In genomic region chr9:9882779-9883383, GRCm38 (mm10) we compare ENCODE assay signal across 10 mouse cellular contexts.
DNase-seq lines count a peak whose midpoint lies in the region; ATAC-seq and TF ChIP-seq lines count a peak whose summit lies in the region.
"Had no signal": no experiment of that assay in that cellular context is flagged by ENCODE, and none has a peak within 500 bp of the region (broad histone marks: within the 10 kb centered on the region; RNA-seq: fewer than 3 reads in every experiment).

No protein-coding gene starts in this region.

- no peak overlapping the region for H3K9ac ChIP-seq in intestine, postnatal 0 days (ENCODE audit: low read depth, low read length)
- H3K9ac ChIP-seq in midbrain, embryonic 13.5 days (replicated peaks) = no peak overlapping the region
- H3K9ac ChIP-seq: midbrain, embryonic 12.5 days had no signal

- no peaks in the 10 kb centered on the region for H3K9me3 ChIP-seq in intestine, postnatal 0 days (ENCODE audit: control insufficient read depth)
- H3K9me3 ChIP-seq in midbrain, embryonic 13.5 days = no peaks in the 10 kb centered on the region
- H3K9me3 ChIP-seq: midbrain, embryonic 12.5 days had no signal

- no peak overlapping the region for H3K4me3 ChIP-seq in intestine, postnatal 0 days (ENCODE audit: low read depth, low read length)
- no peak overlapping the region for H3K4me3 ChIP-seq in midbrain, embryonic 13.5 days (replicated peaks)
- H3K4me3 ChIP-seq: midbrain, embryonic 12.5 days had no signal

- H3K4me1 ChIP-seq in intestine, postnatal 0 days (replicated peaks; ENCODE audit: control insufficient read depth, insufficient read depth, low read length) = no peaks in the 10 kb centered on the region
- no peaks in the 10 kb centered on the region for H3K4me1 ChIP-seq in midbrain, embryonic 13.5 days (replicated peaks)
- H3K4me1 ChIP-seq: midbrain, embryonic 12.5 days had no signal

- H3K27ac ChIP-seq in intestine, postnatal 0 days (ENCODE audit: low read depth, low read length) = no peak overlapping the region
- H3K27ac ChIP-seq in midbrain, embryonic 13.5 days = no peak overlapping the region
- H3K27ac ChIP-seq: midbrain, embryonic 12.5 days had no signal

- H3K4me2 ChIP-seq in intestine, postnatal 0 days (replicated peaks; ENCODE audit: low read depth) = no peak overlapping the region
- no peak overlapping the region for H3K4me2 ChIP-seq in midbrain, embryonic 13.5 days (replicated peaks)
- H3K4me2 ChIP-seq: midbrain, embryonic 12.5 days had no signal

- DNase-seq in Muller cell, postnatal 12 days (ENCODE audit: inconsistent ontology term) = peak; percentile 75
- peak; percentile 5 for DNase-seq in adipocyte (ENCODE audit: low spot score)
- DNase-seq in fat pad, adult 2 months (ENCODE audit: extremely low read depth, low read depth, low spot score) = peak; percentile 85
- DNase-seq in kidney, adult 9 months = peak; percentile 90
- DNase-seq in frontal cortex, postnatal 10 days (ENCODE audit: low spot score in 2 of 2) = no peak
- no peak for DNase-seq in natural killer cell, adult 2 months (ENCODE audit: low spot score in 2 of 2)

- no peak for TF ChIP-seq CTCF in intestine, postnatal 0 days (IDR thresholded peaks at IDR 0.05; ENCODE audit: low read depth)

- 67% methylated on average over 8 of the region's 8 CpGs for WGBS in intestine, postnatal 0 days
- 76% methylated on average over 8 of the region's 8 CpGs for WGBS in midbrain, embryonic 13.5 days

- no peaks in the 10 kb centered on the region for H3K36me3 ChIP-seq in intestine, postnatal 0 days (ENCODE audit: control insufficient read depth, insufficient read depth)
- H3K36me3 ChIP-seq in midbrain, embryonic 13.5 days = no peaks in the 10 kb centered on the region
- H3K36me3 ChIP-seq: midbrain, embryonic 12.5 days had no signal

- H3K27me3 ChIP-seq in intestine, postnatal 0 days (replicated peaks; ENCODE audit: control insufficient read depth, insufficient read depth, low read length) = no peaks in the 10 kb centered on the region
- H3K27me3 ChIP-seq in midbrain, embryonic 13.5 days = no peaks in the 10 kb centered on the region
- H3K27me3 ChIP-seq: midbrain, embryonic 12.5 days; Patski had no signal

- no peak for ATAC-seq in intestine, postnatal 0 days
- ATAC-seq in midbrain, embryonic 13.5 days = no peak
- ATAC-seq: Patski had no signal

Comparison
In these comparisons a context has a peak if more than half of its experiments do, and no peak if none do; other contexts are left out.
1. DNase-seq: peak in Muller cell, postnatal 12 days (single experiment), adipocyte (single experiment), fat pad, adult 2 months (single experiment) and kidney, adult 9 months (single experiment); none in frontal cortex, postnatal 10 days (0 of 2) and natural killer cell, adult 2 months (0 of 2).